ENCODE assay signal across 14 mouse cellular contexts in genomic region chr11:69549060-69549656, GRCm38 (mm10). TPM values are rescaled to one million over a fixed set of nuclear protein-coding genes. Genes with fewer than 3 reads are reported as not detected.
DNase-seq lines count a peak whose midpoint lies in the region; ATAC-seq lines count a peak whose summit lies in the region.
"Had no signal": no experiment of that assay in that cellular context is flagged by ENCODE, and none has a peak within 500 bp of the region (broad histone marks: within the 10 kb centered on the region; RNA-seq: fewer than 3 reads in every experiment).

Gene Dnah2 (minus strand): TSS chr11:69549110.

- peak within 1 kb of the TSS; percentile 68; the same call in 1 of the 2 replicates for H3K4me2 ChIP-seq in embryonic facial prominence, embryonic 13.5 days
- peak within 1 kb of the TSS; percentile 86 for H3K4me2 ChIP-seq in hindbrain, embryonic 14.5 days (replicated peaks)
- H3K4me2 ChIP-seq in midbrain, embryonic 14.5 days (ENCODE audit: low read length): peak within 1 kb of the TSS; percentile 88; the same call in 1 of the 2 replicates

- no peak for ATAC-seq in embryonic facial prominence, embryonic 13.5 days (ENCODE audit: insufficient number of reproducible peaks, insufficient read depth, low FRiP score, low TSS enrichment, low read depth)
- ATAC-seq in hindbrain, embryonic 14.5 days (ENCODE audit: low FRiP score): no peak
- ATAC-seq in midbrain, embryonic 14.5 days (ENCODE audit: low FRiP score, low TSS enrichment): no peak
- ATAC-seq: inflammation-experienced regulatory T-cells, adult 6 months had no signal

- H3K36me3 ChIP-seq in heart, embryonic 10.5 days: peaks cover 1% of the 10 kb centered on the region; the same call in 1 of the 2 replicates
- H3K36me3 ChIP-seq in embryonic facial prominence, embryonic 13.5 days: peaks cover under 1% of the 10 kb centered on the region; the same call in 1 of the 2 replicates
- no peaks in the 10 kb centered on the region; the same call in 1 of the 2 replicates for H3K36me3 ChIP-seq in hindbrain, embryonic 14.5 days (replicated peaks; ENCODE audit: control insufficient read depth, insufficient read depth)
- H3K36me3 ChIP-seq in midbrain, embryonic 14.5 days (ENCODE audit: control insufficient read depth, insufficient read depth, low read length): 0 out of 2 replicates have a peak, but pooled peaks cover 2% of the 10 kb centered on the region
- H3K36me3 ChIP-seq: liver, embryonic 13.5 days had no signal

- peaks cover 32% of the 10 kb centered on the region for H3K27me3 ChIP-seq in heart, embryonic 10.5 days (ENCODE audit: insufficient read depth, poor library complexity, severe bottlenecking)
- H3K27me3 ChIP-seq in embryonic facial prominence, embryonic 13.5 days: no peaks in the 10 kb centered on the region
- no peaks in the 10 kb centered on the region for H3K27me3 ChIP-seq in hindbrain, embryonic 14.5 days (ENCODE audit: control insufficient read depth, insufficient read depth, low read length)
- no peaks in the 10 kb centered on the region for H3K27me3 ChIP-seq in midbrain, embryonic 14.5 days (ENCODE audit: control insufficient read depth, insufficient read depth, low read length)

- WGBS in heart, embryonic 10.5 days: 43% methylated on average over 12 of the region's 12 CpGs
- WGBS in embryonic facial prominence, embryonic 13.5 days: 43% methylated on average over 12 of the region's 12 CpGs
- 38% methylated on average over 12 of the region's 12 CpGs for WGBS in hindbrain, embryonic 14.5 days
- WGBS in midbrain, embryonic 14.5 days: 45% methylated on average over 12 of the region's 12 CpGs

- peaks cover 49% of the 10 kb centered on the region for H3K4me1 ChIP-seq in heart, embryonic 10.5 days
- peaks cover 42% of the 10 kb centered on the region for H3K4me1 ChIP-seq in embryonic facial prominence, embryonic 13.5 days
- peaks cover 58% of the 10 kb centered on the region for H3K4me1 ChIP-seq in hindbrain, embryonic 14.5 days (replicated peaks; ENCODE audit: control insufficient read depth, insufficient read depth, low read length)
- H3K4me1 ChIP-seq in midbrain, embryonic 14.5 days (ENCODE audit: control insufficient read depth, insufficient read depth, low read length): peaks cover 64% of the 10 kb centered on the region

- no peak within 1 kb of the TSS; the same call in 1 of the 2 replicates for H3K9ac ChIP-seq in embryonic facial prominence, embryonic 13.5 days
- peak within 1 kb of the TSS; percentile 17; the same call in 1 of the 2 replicates for H3K9ac ChIP-seq in hindbrain, embryonic 14.5 days
- H3K9ac ChIP-seq in midbrain, embryonic 14.5 days (replicated peaks; ENCODE audit: low read length): peak within 1 kb of the TSS; percentile 26; the same call in 1 of the 2 replicates
- H3K9ac ChIP-seq: liver, embryonic 13.5 days had no signal

- H3K9me3 ChIP-seq in heart, embryonic 10.5 days: no peaks in the 10 kb centered on the region
- no peaks in the 10 kb centered on the region for H3K9me3 ChIP-seq in embryonic facial prominence, embryonic 13.5 days
- no peaks in the 10 kb centered on the region for H3K9me3 ChIP-seq in hindbrain, embryonic 14.5 days (ENCODE audit: control insufficient read depth, low read length)
- H3K9me3 ChIP-seq in midbrain, embryonic 14.5 days (ENCODE audit: control insufficient read depth, low read length): no peaks in the 10 kb centered on the region
- H3K9me3 ChIP-seq: liver, embryonic 13.5 days had no signal

- no peak within 1 kb of the TSS for H3K4me3 ChIP-seq in heart, embryonic 10.5 days
- no peak within 1 kb of the TSS for H3K4me3 ChIP-seq in embryonic facial prominence, embryonic 13.5 days
- no peak within 1 kb of the TSS for H3K4me3 ChIP-seq in hindbrain, embryonic 14.5 days (replicated peaks; ENCODE audit: low read length)
- no peak within 1 kb of the TSS for H3K4me3 ChIP-seq in midbrain, embryonic 14.5 days (replicated peaks; ENCODE audit: low read depth, low read length)

- no peak for DNase-seq in heart, embryonic 10.5 days (ENCODE audit: low spot score)
- no peak for DNase-seq in heart, adult 11 months
- no peak for DNase-seq in hindbrain, embryonic 14.5 days (ENCODE audit: low spot score)
- DNase-seq in midbrain, embryonic 14.5 days: no peak
- DNase-seq in gastrocnemius, postnatal 25 days: no peak
- DNase-seq in urinary bladder, postnatal 10 days (ENCODE audit: low spot score): no peak
- DNase-seq in frontal cortex, postnatal 14 days (ENCODE audit: low spot score in 2 of 2): no peak
- DNase-seq: adrenal gland, adult 8-10 months; liver, embryonic 13.5 days; lung, postnatal 10 days; retina, postnatal 1 day; spleen, adult 18-20 months had no signal

- peak within 1 kb of the TSS; percentile 33; the same call in 1 of the 2 replicates for H3K27ac ChIP-seq in heart, embryonic 10.5 days
- no peak within 1 kb of the TSS for H3K27ac ChIP-seq in embryonic facial prominence, embryonic 13.5 days
- H3K27ac ChIP-seq in hindbrain, embryonic 14.5 days: peak within 1 kb of the TSS; percentile 93
- H3K27ac ChIP-seq in midbrain, embryonic 14.5 days (replicated peaks; ENCODE audit: low read depth, low read length): peak within 1 kb of the TSS; percentile 93
- H3K27ac ChIP-seq: liver, embryonic 13.5 days had no signal

RNA-seq across cellular contexts. Expression of gene Dnah2, which starts in this region (rescaled TPM):
- 0.18 and 0.95 TPM in 2 replicates for polyA plus RNA-seq in heart, embryonic 10.5 days (2016; fragmentation: Nextera tagmentation; extraction: Ambion mirVana)
- polyA plus RNA-seq in embryonic facial prominence, embryonic 13.5 days (2015; fragmentation: Nextera tagmentation; extraction: Ambion mirVana): 4.2 and 4.4 TPM in 2 replicates
- 4.8 and 4.9 TPM in 2 replicates for polyA plus RNA-seq in hindbrain, embryonic 14.5 days (2014; fragmentation: Nextera tagmentation; extraction: Ambion mirVana)
- 4.8 and 5.7 TPM in 2 replicates for polyA plus RNA-seq in midbrain, embryonic 14.5 days (2014; fragmentation: Nextera tagmentation; extraction: Ambion mirVana)
- total RNA-seq in gastrocnemius, postnatal 25 days (2021): under 1 TPM; 0.03 to 0.48 TPM
